Mouse (Mus musculus) gastrocnemius, postnatal 10 days (tissue): ENCODE measurements around the gene Pklr. TPM values are rescaled to one million over a fixed set of nuclear protein-coding genes. Genes with fewer than 3 reads are reported as not detected.

ENCODE experiments used
- total RNA-seq, 2 experiments: library from RNA; stranded (reverse); gene quantifications; 2 replicates each; pipeline ENCODE4 v1.2.3; 2021

Pklr gene
- total RNA-seq, 2 experiments from 2014 or later, result 0.41 TPM; not detected in 1

Other genes with a start within 250 kb of the Pklr start
- 10 to 100 TPM; 13.8 to 18.7 TPM for gene Msto1, start 222.1 kb upstream of the Pklr start, total RNA-seq
- gene Ash1l, start 185.5 kb upstream of the Pklr start, total RNA-seq, result 10 to 100 TPM; 28.8 to 35.3 TPM
- 10 to 100 TPM; 62.8 to 67.6 TPM for gene Dap3, start 185.0 kb upstream of the Pklr start, total RNA-seq
- gene Rusc1, start 42.8 kb upstream of the Pklr start, total RNA-seq, result 1 to 10 TPM; 9.7 to 9.9 TPM
- not detected for gene Gm43738, start 35.0 kb upstream of the Pklr start, total RNA-seq
- 10 to 100 TPM; 33.7 to 35.5 TPM for gene Fdps, start 34.2 kb upstream of the Pklr start, total RNA-seq
- 1 to 10 TPM in 1 of 2 experiments, under 1 TPM in 1; 0.12 to 1.1 TPM for gene Hcn3, start 24.1 kb downstream of the Pklr start, total RNA-seq
- gene Clk2, start 28.7 kb downstream of the Pklr start, total RNA-seq, result 10 to 100 TPM; 21.5 to 32.6 TPM
- 10 to 100 TPM; 36.7 to 40.0 TPM for gene Scamp3, start 41.3 kb downstream of the Pklr start, total RNA-seq
- gene Fam189b, start 47.0 kb downstream of the Pklr start, total RNA-seq, result 10 to 100 TPM; 11.1 to 12.9 TPM
- gene Gba, start 66.8 kb downstream of the Pklr start, total RNA-seq, result 10 to 100 TPM; 20.6 to 24.5 TPM
- 10 to 100 TPM; 46.2 to 61.5 TPM for gene Thbs3, start 79.0 kb downstream of the Pklr start, total RNA-seq
- 10 to 100 TPM; 55.2 to 57.3 TPM for gene Mtx1, start 90.9 kb downstream of the Pklr start, total RNA-seq
- gene Muc1, start 92.9 kb downstream of the Pklr start, total RNA-seq, result under 1 TPM; 0.16 to 0.63 TPM
- gene Krtcap2, start 109.8 kb downstream of the Pklr start, total RNA-seq, result 10 to 100 TPM; 78.1 to 93.1 TPM
- gene Trim46, start 110.2 kb downstream of the Pklr start, total RNA-seq, result under 1 TPM; 0.70 to 0.86 TPM
- gene Dpm3, start 123.2 kb downstream of the Pklr start, total RNA-seq, result 10 to 100 TPM; 47.4 to 54.9 TPM
- gene Slc50a1, start 134.4 kb downstream of the Pklr start, total RNA-seq, result 10 to 100 TPM; 19.0 to 28.7 TPM
- gene Efna1, start 145.0 kb downstream of the Pklr start, total RNA-seq, result 10 to 100 TPM; 21.1 to 26.3 TPM
- not detected for gene Efna3, start 186.8 kb downstream of the Pklr start, total RNA-seq
- 1 to 10 TPM in 1 of 2 experiments, under 1 TPM in 1; 0.82 to 1.9 TPM for gene Efna4, start 201.9 kb downstream of the Pklr start, total RNA-seq
- gene Adam15, start 213.9 kb downstream of the Pklr start, total RNA-seq, result 10 to 100 TPM; 32.6 to 48.1 TPM
- gene Dcst2, start 225.8 kb downstream of the Pklr start, total RNA-seq, result not detected
- gene Dcst1, start 229.1 kb downstream of the Pklr start, total RNA-seq, result under 1 TPM; 0.12 to 0.14 TPM